Mouse (Mus musculus) left cerebral cortex, postnatal 4 days (tissue): ENCODE results near the gene Exosc10. TPM values are rescaled to one million over a fixed set of nuclear protein-coding genes. Genes with fewer than 3 reads are reported as not detected.

Experiments
- DNase-seq: peaks from one replicate; pipeline ENCODE4 v3.0.0-alpha.2; 2022
- intact Hi-C: fragments of 180-260 bp; cut with DNase I; formaldehyde crosslinking; loops from one replicate; pipeline ENCODE4 v1.15.1; 2025
- total RNA-seq, 2 experiments: library from RNA; stranded (reverse); gene quantifications; 2 replicates each; pipeline ENCODE4 v1.2.3; 2021

Exosc10 gene
- total RNA-seq, 2 experiments from 2014 or later, result 70.7 to 75.5 TPM

- peak; percentile 66 for DNase-seq
- intact Hi-C loops, result no loop called here
These were observed 46.4 kb downstream of the Exosc10 start for GRCm38 (mm10) chr4:148604541-148605165.

GRCm38 (mm10) chr4:148607758-148608157 lies 49.5 kb downstream of the Exosc10 start:
- intact Hi-C loops, result no loop called here

GRCm38 (mm10) chr4:148609805-148610204 lies 51.6 kb downstream of the Exosc10 start:
- intact Hi-C loops, result no loop called here
- DNase-seq, result no peak

More at GRCm38 (mm10) chr4:148607758-148608157, 49.5 kb downstream of the Exosc10 start:
- DNase-seq, result peak; percentile 78

GRCm38 (mm10) chr4:148610631-148611364 lies 52.6 kb downstream of the Exosc10 start:
- no peak for DNase-seq
- intact Hi-C loops, result no loop called here

- DNase-seq, result no peak
- intact Hi-C loops, result no loop called here
These were observed 54.3 kb downstream of the Exosc10 start for GRCm38 (mm10) chr4:148612557-148612956.

- intact Hi-C loops, result no loop called here
These were observed 55.5 kb downstream of the Exosc10 start for GRCm38 (mm10) chr4:148613738-148614137.

GRCm38 (mm10) chr4:148619805-148620204 lies 61.6 kb downstream of the Exosc10 start:
- intact Hi-C loops, result no loop called here

More at GRCm38 (mm10) chr4:148613738-148614137, 55.5 kb downstream of the Exosc10 start:
- DNase-seq, result no peak

GRCm38 (mm10) chr4:148620718-148621117 lies 62.5 kb downstream of the Exosc10 start:
- intact Hi-C loops, result no loop called here
- DNase-seq, result no peak

More at GRCm38 (mm10) chr4:148619805-148620204, 61.6 kb downstream of the Exosc10 start:
- DNase-seq, result no peak

- intact Hi-C loops, result no loop called here
- no peak for DNase-seq
These were observed 64.3 kb downstream of the Exosc10 start for GRCm38 (mm10) chr4:148622485-148622884.

- no peak for DNase-seq
- intact Hi-C loops, result no loop called here
These were observed 65.4 kb downstream of the Exosc10 start for GRCm38 (mm10) chr4:148623609-148624008.

GRCm38 (mm10) chr4:148625010-148625409 lies 66.8 kb downstream of the Exosc10 start:
- DNase-seq, result no peak
- intact Hi-C loops, result no loop called here

GRCm38 (mm10) chr4:148625756-148626622 lies 67.8 kb downstream of the Exosc10 start:
- peak; percentile 39 for DNase-seq
- intact Hi-C loops, result no loop called here

GRCm38 (mm10) chr4:148626623-148627185 lies 68.5 kb downstream of the Exosc10 start, which contains the start of gene Tardbp:
Gene Tardbp, minus strand, starts transcription at chr4:148627019.
- intact Hi-C loops, result no loop called here
- peak; percentile 99 for DNase-seq

GRCm38 (mm10) chr4:148627246-148627645 lies 69.0 kb downstream of the Exosc10 start:
- intact Hi-C loops, result no loop called here
- DNase-seq, result no peak

Other genes with a start within 250 kb of the Exosc10 start
- 1 to 10 TPM; 8.5 to 8.6 TPM for gene Ubiad1, start 113.7 kb upstream of the Exosc10 start, total RNA-seq
- 10 to 100 TPM; 78.8 to 79.3 TPM for gene Mtor, start 109.8 kb upstream of the Exosc10 start, total RNA-seq
- gene Angptl7, start 58.0 kb upstream of the Exosc10 start, total RNA-seq, result under 1 TPM in 1 of 2 experiments, not detected in 1; 0.42 TPM
- gene Srm, start 33.1 kb downstream of the Exosc10 start, total RNA-seq, result 100 to 1,000 TPM; 107 to 109 TPM
- gene Masp2, start 44.1 kb downstream of the Exosc10 start, total RNA-seq, result 1 to 10 TPM; 2.1 to 2.3 TPM
- gene Tardbp, start 68.6 kb downstream of the Exosc10 start, total RNA-seq, result 100 to 1,000 TPM; 263 to 324 TPM
- gene Gm572, start 84.9 kb downstream of the Exosc10 start, total RNA-seq, result not detected
- 1 to 10 TPM; 1.1 to 2.4 TPM for gene Casz1, start 246.0 kb downstream of the Exosc10 start, total RNA-seq